Mouse (Mus musculus): ENCODE data around the gene Pdap1. TPM values are rescaled to one million over a fixed set of nuclear protein-coding genes. Genes with fewer than 3 reads are reported as not detected.

Gene Pdap1
- polyA plus RNA-seq (2012; rRNA removed): 25.8 and 33.3 TPM in 2 replicates

DNA sequence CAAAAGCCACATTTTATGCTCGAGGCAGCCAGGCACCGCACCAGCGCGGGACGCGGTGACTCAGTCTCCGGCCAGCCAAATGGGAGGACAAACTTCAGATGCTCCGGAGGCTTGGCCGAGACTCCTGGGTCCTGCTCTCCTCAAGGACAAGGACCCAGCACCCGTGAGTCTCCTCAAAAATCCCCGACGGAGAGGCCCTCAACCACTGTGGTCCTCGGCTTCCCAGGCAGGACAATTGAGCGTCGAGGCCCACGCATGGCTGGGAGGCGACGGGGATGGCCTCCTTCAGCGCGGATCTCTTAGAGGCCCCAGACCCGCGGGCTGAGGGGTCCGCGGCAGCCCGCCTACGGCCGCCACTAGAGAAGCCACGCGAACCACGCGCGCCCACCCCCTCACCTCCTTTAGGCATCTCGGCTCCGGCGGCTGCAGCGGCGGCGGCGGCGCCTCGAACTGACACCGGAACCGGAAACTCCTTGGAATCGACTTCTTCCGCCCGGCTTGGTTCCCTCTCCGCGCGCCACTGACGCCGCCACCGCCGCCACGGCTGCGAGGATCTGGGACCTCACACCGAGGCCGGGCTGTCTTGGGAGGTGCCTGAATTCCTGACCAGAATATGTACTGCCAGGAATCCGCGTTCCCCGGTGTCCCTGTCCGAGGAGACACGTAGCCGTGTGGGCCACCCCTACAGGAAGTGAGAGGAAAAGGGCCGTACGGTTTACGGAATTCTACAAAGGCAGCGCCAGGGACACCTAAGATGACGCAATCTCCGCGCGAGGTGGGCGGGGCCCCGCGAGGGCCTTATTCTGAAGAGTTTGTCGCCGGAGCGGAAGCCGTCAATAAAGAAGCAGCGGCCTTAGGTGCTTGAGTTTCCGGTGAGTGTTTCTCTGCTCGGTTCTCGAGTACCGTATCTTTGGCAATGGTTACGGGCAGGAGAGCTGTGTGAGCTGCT, at the start of gene Pdap1, which contains the start of gene Bud31:
Gene Pdap1 (minus strand): TSS at position 668 of the 949 bp plus-strand sequence.
Gene Bud31 (plus strand): TSS at position 792 of the 949 bp plus-strand sequence.

DNA sequence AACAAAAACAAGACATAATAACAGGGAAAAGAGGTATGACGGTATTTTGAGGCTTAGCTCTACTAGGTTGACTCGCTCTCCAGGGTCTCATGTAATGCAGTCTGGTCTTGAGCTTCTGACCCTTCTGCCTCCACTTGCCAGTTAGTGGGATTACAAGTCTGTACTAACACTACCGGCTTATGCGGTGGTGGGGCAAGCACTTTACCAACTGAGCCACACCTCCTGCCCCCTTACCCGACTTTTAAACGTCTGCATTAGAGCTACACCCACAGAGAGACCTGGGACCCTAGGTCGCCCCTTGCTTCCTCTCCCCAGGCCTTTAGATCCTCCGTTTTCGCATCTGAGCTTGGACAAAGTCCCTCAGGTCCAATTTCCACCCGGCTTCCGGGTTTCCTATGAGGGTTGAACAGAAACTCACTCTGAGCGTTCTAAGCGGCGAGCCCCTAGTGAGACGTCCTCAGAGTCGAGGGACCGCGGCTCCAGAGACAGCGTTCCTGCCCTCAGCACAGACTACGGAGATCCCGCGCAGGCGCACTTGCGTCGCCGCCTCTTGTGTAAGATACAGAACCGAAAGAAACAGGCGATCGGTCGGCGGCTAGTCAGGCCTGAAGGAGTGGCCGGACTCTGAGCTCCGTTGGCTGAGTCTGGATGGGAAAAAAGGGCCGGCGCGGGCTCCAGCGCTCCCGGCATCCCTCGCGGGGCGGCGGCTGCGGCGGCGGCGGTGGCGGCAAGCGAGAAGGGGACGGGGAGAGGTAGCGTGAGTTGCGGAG, 26.7 kb upstream of the Pdap1 start, which contains the start of the genes Ptcd1 and Cpsf4:
Gene Ptcd1 (minus strand): TSS at position 573 of the 770 bp plus-strand sequence.
Gene Cpsf4 (plus strand): TSS at position 678 of the 770 bp plus-strand sequence.

GRCm38 (mm10) chr5:145114071-145114605, 25.9 kb downstream of the Pdap1 start, which contains the start of gene Arpc1b:
TSS of gene Arpc1b (plus strand) at chr5:145114215.

GRCm38 (mm10) chr5:145083632-145084451, 56.2 kb downstream of the Pdap1 start, which contains the start of the genes Arpc1a and Kpna7:
TSS of gene Arpc1a (plus strand) at chr5:145083830.
TSS of gene Kpna7 (minus strand) at chr5:145084030.

Other genes starting within 250 kb of the Pdap1 start
- 38.1 and 41.5 TPM in 2 replicates for gene Smurf1, start 174.4 kb downstream of the Pdap1 start, polyA plus RNA-seq (2012; rRNA removed)
- gene Gm4871, start 107.5 kb downstream of the Pdap1 start, polyA plus RNA-seq (2012; rRNA removed): not detected in 2 replicates
- not detected in 2 replicates for gene 1700018F24Rik, start 97.2 kb downstream of the Pdap1 start, polyA plus RNA-seq (2012; rRNA removed)
- 107 and 120 TPM in 2 replicates for gene Arpc1a, start 56.4 kb downstream of the Pdap1 start, polyA plus RNA-seq (2012; rRNA removed)
- gene Kpna7, start 56.2 kb downstream of the Pdap1 start, polyA plus RNA-seq (2012; rRNA removed): 11.9 and 14.3 TPM in 2 replicates
- 1,010 and 1,065 TPM in 2 replicates for gene Arpc1b, start 26.0 kb downstream of the Pdap1 start, polyA plus RNA-seq (2012; rRNA removed)
- gene Bud31, start 124 bp upstream of the Pdap1 start, polyA plus RNA-seq (2012; rRNA removed): 50.3 and 53.3 TPM in 2 replicates
- gene Ptcd1, start 26.9 kb upstream of the Pdap1 start, polyA plus RNA-seq (2012; rRNA removed): 18.4 and 19.7 TPM in 2 replicates
- 26.0 and 31.7 TPM in 2 replicates for gene Cpsf4, start 27.0 kb upstream of the Pdap1 start, polyA plus RNA-seq (2012; rRNA removed)
- gene Atp5j2, start 51.8 kb upstream of the Pdap1 start, polyA plus RNA-seq (2012; rRNA removed): 55.2 and 72.4 TPM in 2 replicates
- 2.6 and 3.5 TPM in 2 replicates for gene Zkscan14, start 61.6 kb upstream of the Pdap1 start, polyA plus RNA-seq (2012; rRNA removed)
- 6.3 and 6.9 TPM in 2 replicates for gene Zkscan5, start 64.3 kb upstream of the Pdap1 start, polyA plus RNA-seq (2012; rRNA removed)
- gene Zfp655, start 91.5 kb upstream of the Pdap1 start, polyA plus RNA-seq (2012; rRNA removed): 11.3 and 13.6 TPM in 2 replicates
- gene Zscan25, start 140.3 kb upstream of the Pdap1 start, polyA plus RNA-seq (2012; rRNA removed): 27.8 and 30.3 TPM in 2 replicates
- gene Cyp3a57, start 205.0 kb upstream of the Pdap1 start, polyA plus RNA-seq (2012; rRNA removed): not detected in 2 replicates

All from ovary, adult 2 months (tissue).